Mouse (Mus musculus): ENCODE measurements around the gene BC147527.
"Not testable (repeated sequence)": the region's sequence is repeated elsewhere in the genome, so short reads cannot be mapped to it uniquely, and the experiment has no call there.

The BC147527 gene
- long read RNA-seq, experiment 1 = 0 reads
- long read RNA-seq, experiment 2 = 0 reads

DNA sequence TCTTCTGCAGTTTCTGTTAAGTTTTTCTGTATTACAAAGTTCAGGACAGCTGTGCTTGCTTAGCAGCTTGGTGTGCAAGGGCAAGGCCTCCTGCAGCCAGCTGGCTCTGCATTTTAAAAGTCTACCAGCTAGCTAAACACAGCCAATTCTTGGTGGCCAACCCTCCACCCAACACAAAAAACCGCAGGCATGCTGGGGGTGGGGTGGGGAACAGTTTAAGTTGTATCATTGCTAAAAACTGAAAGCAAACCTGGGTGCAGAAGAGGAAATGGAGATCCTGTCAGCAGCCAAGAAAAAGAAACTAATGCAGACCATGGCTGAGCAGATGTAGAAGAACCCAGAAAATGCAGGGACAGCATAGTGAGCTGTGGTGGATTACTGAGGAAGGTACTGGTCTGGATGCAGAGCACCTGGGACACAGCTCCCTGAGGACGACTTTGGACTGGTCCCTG, at the start of gene BC147527:
Gene BC147527, plus strand, starts transcription at position 402 of the 452 bp plus-strand sequence.
- intact Hi-C loops (cut with DNase I) = no loop called here

DNA sequence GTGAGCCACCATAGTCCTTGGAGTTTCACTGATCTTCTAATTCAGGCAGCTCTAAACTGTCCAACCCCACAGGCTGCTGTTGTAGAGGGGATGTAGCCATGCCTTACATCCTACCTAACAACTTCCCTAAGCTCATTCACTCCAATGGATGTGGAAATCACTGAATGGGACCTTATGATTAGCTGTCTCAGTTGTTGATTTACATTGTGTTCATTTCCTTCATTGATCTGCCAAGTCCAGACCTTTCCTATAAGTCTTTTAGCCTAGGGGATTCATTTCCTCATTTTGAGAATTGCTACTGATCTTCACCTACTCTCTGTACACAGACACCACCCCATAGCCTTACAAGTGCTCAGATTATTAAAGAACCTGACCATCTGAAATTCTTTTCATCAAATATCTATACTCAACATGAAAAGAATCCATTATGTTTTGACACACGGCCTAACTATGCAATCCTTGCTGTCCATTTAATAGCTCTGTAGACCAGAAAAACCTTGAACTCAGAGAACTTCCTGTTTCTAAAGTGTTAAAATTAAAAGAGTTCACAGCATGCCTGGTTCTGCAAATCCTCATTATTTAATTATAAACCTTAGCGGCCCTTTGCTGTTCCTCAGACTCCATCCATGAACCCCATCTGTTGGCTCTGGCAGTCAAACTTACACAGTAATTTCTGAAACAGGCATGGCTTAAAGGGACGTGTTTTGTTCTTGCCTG, 48.8 kb upstream of the BC147527 start:
- intact Hi-C loops (cut with DNase I) = not testable (repeated sequence)

DNA sequence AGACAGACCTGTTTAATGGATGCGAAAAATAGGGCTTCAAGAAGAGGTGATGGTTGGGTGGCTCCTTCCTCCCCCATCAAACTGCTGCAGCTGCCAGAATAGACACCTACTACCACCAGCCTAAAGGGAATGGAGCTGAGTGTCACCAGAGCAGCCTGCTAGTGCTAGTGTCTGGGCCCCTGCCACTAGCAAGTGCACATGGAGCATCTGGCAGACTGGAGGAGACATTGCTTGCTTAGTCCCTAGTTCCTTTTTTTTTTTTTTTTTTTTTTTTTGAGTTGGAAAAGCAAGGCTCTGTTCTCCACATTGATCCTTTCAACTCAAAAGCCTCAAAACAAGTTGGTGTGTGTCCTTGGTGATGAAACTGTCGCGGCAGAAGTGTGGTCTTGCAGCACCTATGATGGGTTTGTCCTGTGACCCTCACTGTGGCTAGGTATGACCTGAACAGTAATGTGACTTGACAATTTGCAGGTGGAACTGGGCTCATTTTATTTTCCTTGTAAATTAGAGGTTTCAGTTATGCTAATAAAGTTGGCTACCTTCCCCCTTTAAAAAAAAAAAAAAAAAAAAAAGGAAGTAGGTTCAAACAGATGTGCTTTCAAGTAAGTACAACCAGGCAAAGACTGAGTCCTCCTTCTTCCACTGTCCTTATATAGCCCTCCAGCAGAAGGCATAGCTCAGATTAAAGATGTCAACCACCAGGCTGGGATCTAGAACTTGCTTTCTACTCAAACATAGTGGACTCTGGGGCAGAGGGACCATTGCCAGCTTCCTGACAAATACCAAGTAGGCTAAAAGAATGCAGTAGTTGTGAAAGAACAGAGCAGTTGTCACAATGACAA, 41.2 kb upstream of the BC147527 start:
- intact Hi-C loops (cut with DNase I) = not testable (repeated sequence)

DNA sequence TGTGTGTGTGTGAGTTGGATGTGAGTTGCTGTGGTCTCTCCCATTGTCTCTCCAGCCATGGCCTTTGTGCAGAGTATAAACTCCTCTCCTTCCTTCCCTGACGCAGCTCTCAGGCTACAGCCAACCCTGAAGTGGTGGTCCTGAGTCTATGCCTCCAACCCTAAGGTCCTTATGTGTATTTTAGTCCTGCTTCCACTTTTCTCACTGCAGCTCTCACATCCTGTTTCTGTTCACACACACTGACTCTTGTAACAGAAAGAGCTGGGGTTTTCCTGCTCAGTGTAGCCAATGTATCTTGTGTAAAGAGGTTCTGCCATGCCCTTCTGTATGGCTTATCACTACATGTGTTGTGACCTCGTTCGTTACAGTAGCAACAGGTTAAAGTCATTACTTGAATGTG, 40.5 kb upstream of the BC147527 start:
- intact Hi-C loops (cut with DNase I) = not testable (repeated sequence)

DNA sequence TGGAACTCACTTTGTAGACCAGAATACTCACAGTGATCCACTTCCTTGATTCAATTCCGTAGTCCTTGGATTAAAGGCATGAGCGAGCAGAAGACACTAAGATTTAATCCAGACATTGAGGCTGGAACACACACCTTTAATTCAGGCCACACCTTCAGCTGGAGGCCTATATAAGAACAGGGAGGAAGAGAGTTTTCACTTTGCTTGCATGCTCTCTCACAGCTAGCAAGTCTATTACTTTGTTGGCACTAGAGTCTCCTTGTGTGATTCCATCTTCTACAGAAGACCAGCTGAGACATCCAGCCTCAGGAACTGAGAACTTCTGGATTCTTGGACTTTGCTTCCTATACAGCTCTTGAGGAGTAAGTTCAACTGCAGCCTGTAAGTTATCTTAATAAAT, 37.3 kb upstream of the BC147527 start, which contains the start of gene AF067061:
Gene AF067061, plus strand, starts transcription at position 245 of the 400 bp plus-strand sequence.
- intact Hi-C loops (cut with DNase I) = not testable (repeated sequence)

DNA sequence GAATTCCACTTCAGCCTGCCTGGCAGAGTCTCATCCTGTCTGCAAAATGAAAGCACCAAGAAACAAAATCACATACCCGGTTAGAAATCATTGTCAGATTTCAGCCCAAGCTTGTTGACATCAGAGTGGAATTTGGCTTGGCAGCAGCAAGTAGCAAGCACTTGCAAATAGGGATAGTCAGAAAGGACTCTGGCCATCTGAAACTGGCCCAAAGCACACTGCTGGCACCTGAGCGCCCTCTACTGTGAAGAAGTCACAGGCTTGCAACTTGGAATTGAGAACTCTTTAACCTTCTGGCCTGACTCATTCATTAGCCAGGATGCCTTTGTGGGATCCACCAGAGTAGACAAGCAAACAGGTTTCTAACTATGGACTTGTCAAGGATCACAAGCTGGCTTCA, 22.4 kb upstream of the BC147527 start:
- intact Hi-C loops (cut with DNase I) = not testable (repeated sequence)

DNA sequence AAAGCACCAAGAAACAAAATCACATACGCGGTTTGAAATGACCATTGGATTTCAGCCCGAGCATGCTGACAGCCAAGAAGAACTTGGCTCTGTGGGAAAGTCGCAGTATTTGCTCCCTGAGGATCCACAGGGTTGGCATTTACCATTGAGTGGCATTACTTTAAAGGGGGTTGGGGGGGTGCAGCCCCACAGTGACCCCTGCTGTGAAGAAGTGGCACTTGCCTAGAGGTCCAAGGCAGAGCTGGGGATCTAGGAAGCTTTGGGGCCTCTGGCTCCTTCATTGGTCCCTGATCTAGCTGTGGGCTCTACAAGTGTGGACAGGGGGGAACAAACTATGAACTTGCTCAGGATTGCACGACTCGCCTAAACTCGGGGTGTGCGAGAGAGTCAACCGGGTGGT, 21.4 kb upstream of the BC147527 start:
- intact Hi-C loops (cut with DNase I) = no loop called here

DNA sequence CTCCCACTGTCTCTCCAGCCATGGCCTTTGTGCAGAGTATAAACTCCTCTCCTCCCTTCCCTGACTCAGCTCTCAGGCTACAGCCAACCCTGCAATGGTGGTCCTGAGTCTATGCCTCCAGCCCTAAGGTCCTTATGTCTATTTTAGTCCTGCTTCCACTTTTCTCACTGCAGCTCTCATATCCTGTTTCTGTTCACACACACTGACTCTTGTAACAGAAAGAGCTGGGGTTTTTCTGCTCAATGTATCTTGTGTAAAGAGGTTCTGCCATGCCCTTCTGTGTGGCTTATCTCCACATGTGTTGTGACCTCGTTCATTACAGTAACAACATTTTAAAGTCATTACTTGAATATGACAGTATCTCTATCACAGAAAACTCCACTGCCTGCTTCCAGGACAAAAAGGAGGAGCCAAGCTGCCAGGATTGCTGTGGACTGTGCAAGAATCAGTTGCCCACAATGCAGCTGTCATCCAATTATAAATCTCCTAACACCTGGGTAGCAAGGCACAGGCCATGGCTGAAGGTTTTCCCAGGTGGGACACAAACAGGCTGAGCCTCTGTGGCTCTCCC, 783 bp upstream of the BC147527 start:
- intact Hi-C loops (cut with DNase I) = no loop called here

DNA sequence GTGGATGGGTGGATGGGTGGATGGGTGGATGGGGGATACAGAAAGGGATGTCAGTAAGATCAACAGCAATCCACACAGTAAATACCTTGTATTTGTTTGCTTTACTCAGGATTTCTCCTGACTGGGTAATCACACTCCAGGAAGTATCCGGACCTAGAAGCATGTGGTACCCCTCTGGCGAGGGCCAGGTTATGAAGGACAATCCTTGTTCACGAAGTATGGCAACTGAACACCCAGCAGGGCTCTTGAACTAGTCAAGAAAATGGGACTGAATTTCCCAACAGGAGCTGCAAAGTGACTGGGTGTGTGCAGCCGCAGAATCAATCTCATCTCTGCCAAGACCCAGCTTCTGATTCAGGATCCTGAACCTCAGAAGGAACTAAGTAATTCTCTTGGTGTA, 661 bp downstream of the BC147527 start:
- intact Hi-C loops (cut with DNase I) = no loop called here

DNA sequence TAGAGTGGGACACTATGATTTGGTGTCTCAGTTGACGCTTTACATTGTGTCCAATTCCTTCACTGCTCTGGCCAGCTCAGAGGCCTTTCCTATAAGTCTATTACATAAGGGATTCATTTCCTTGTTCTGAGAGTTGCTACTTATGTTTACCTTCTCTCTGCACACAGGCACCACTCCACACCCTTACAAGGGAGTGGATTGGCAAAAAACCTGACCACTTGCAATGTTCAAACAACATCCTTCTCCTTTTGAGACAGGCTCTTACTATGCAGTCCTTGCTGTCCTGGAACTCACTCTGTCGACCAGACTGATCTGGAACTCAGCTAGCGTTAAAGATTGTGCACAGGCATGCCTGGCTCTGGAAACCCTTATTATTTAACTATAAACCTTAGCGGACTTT, 10.6 kb downstream of the BC147527 start:
- intact Hi-C loops (cut with DNase I) = no loop called here

DNA sequence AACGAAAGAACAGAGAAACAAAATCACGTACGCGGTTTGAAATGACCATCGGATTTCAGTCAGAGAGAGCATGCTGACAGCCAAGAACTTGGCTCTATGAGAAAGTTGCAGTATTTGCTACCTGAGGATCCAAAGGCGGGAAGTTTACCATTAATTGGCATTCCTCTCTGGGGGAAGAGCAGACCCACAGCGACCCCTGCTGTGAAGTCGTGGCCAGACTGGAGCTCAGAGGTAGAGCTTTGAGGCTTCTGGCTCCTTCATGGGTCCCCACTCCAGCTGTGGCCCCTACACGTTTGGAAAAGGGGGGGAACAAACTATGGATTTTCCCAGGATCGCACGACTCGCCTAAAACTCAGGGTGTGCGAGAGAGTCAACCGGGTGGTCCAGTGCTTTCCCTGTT, 13.4 kb downstream of the BC147527 start:
- intact Hi-C loops (cut with DNase I) = no loop called here

DNA sequence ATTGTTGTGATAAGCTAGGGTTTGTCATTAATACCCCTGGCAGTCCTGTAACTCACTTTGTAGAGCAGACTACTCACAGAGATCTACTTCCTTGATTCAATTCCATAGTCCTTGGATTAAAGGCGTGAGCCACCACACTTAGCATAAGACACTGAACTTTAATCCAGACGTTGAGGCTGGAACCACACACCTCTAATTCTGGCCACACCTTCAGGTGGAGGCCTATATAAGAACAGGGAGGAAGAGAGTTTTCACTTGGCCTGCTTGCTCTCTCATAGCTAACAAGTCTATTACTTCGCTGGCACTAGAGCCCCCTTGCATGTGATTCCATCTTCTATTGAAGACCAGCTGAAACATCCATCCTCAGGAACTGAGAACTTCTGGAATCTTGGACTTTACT, 16.4 kb downstream of the BC147527 start, which contains the start of gene Tcstv3:
Gene Tcstv3, plus strand, starts transcription at position 301 of the 400 bp plus-strand sequence.
- intact Hi-C loops (cut with DNase I) = not testable (repeated sequence)

DNA sequence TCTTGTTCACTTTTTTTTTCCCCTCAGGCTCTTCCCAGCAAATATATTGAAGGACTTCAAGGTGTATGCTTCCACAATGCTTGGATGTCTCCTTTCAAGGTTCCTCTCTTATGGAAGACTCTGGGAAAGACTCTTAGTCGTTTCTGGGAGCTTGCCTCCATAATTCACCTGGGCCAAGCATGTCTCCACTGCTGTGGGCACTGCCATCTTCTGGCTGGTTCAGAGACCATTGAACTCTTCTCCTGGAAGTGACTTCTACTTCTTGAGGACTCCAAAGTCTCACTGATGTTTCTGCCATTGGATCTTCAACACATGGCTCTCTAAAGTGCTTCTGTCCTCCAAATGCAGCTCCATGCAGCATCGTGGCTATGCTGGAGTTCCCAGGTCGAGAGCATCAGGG, 20.0 kb downstream of the BC147527 start:
- intact Hi-C loops (cut with DNase I) = no loop called here

DNA sequence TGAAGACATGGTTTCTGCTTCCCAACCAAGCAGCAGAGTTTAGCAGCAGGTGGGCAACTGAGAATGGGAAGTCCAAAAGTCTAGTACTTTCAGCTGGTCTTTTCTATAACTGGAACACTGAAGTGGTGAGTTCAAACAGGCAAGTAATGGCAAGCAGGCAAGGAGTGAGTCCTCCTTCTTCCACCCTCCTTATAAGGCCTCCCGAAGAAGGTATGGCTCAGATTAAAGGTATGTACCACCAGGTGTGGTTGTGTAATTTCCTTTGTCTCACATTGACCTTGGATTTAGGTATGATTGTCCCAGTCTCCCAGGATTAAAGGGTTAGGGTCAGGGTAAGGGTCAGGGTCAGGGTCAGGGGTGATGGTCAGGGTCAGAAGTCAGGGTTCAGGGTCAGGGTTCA, 20.5 kb downstream of the BC147527 start:
- intact Hi-C loops (cut with DNase I) = no loop called here
